Comparison of ENCODE assay signal across 14 mouse cellular contexts in the genomic region with DNA sequence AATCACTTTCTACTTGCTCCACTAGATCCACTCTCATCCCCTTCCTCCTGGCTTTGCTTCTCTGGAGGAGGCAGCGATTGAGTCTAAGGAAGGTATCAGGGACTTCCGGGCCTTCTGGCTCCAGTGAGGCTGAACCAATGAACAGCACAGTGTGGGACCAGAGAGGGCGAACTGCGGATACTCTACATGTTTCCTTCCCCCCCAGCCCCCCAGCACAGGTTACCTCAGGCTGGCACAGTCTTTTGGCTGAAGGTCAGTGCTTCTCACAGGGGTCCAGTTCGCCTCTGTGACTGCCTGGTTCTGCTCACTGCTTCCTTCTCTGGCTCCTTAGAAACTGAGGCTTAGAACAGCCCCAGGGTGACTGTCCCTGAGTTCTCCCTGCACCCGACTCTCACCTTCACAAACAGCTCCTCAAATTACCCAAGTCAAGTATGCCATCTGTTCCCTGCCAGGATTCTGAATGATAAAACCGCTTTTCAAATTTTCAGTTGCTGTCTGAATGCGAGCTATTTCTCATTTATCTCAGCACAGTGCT.
DNase-seq lines count a peak whose midpoint lies in the region; ATAC-seq and TF ChIP-seq lines count a peak whose summit lies in the region.
"Had no signal": no experiment of that assay in that cellular context is flagged by ENCODE, and none has a peak within 500 bp of the region (broad histone marks: within the 10 kb centered on the region; RNA-seq: fewer than 3 reads in every experiment).

No protein-coding gene starts in this region.

- H3K4me2 ChIP-seq in embryonic facial prominence, embryonic 12.5 days (replicated peaks): no peak overlapping the region
- 0 out of 2 replicates have a peak overlapping the region, but pooled peaks have one; percentile 7 for H3K4me2 ChIP-seq in heart, embryonic 14.5 days (ENCODE audit: low read length)
- no peak overlapping the region for H3K4me2 ChIP-seq in limb, embryonic 12.5 days
- peak overlapping the region; percentile 54 for H3K4me2 ChIP-seq in intestine, postnatal 0 days (replicated peaks; ENCODE audit: low read depth)
- H3K4me2 ChIP-seq: liver, embryonic 11.5 days; lung, embryonic 15.5 days had no signal

- no peaks in the 10 kb centered on the region for H3K36me3 ChIP-seq in embryonic facial prominence, embryonic 12.5 days
- no peaks in the 10 kb centered on the region for H3K36me3 ChIP-seq in embryonic facial prominence, embryonic 10.5 days (replicated peaks)
- H3K36me3 ChIP-seq in heart, embryonic 14.5 days (ENCODE audit: control insufficient read depth, insufficient read depth, low read length): no peaks in the 10 kb centered on the region
- no peaks in the 10 kb centered on the region for H3K36me3 ChIP-seq in limb, embryonic 12.5 days
- H3K36me3 ChIP-seq in limb, embryonic 10.5 days: no peaks in the 10 kb centered on the region
- no peaks in the 10 kb centered on the region for H3K36me3 ChIP-seq in intestine, postnatal 0 days (ENCODE audit: control insufficient read depth, insufficient read depth)
- H3K36me3 ChIP-seq: lung, embryonic 15.5 days had no signal

- peaks cover 2% of the 10 kb centered on the region; the same call in 1 of the 2 replicates for H3K27me3 ChIP-seq in embryonic facial prominence, embryonic 12.5 days
- H3K27me3 ChIP-seq in embryonic facial prominence, embryonic 10.5 days (replicated peaks; ENCODE audit: low read depth, poor library complexity, severe bottlenecking): peaks cover 8% of the 10 kb centered on the region
- no peaks in the 10 kb centered on the region for H3K27me3 ChIP-seq in heart, embryonic 14.5 days (ENCODE audit: control insufficient read depth, insufficient read depth, low read length)
- H3K27me3 ChIP-seq in limb, embryonic 12.5 days: peaks cover 12% of the 10 kb centered on the region
- peaks cover 3% of the 10 kb centered on the region; the same call in 1 of the 2 replicates for H3K27me3 ChIP-seq in limb, embryonic 10.5 days (ENCODE audit: low read depth, poor library complexity, severe bottlenecking)
- no peaks in the 10 kb centered on the region for H3K27me3 ChIP-seq in intestine, postnatal 0 days (replicated peaks; ENCODE audit: control insufficient read depth, insufficient read depth, low read length)

- H3K9ac ChIP-seq in embryonic facial prominence, embryonic 12.5 days: no peak overlapping the region
- peak overlapping the region; percentile 28; the same call in 1 of the 2 replicates for H3K9ac ChIP-seq in heart, embryonic 14.5 days (ENCODE audit: low read length)
- H3K9ac ChIP-seq in limb, embryonic 12.5 days (replicated peaks): no peak overlapping the region
- H3K9ac ChIP-seq in intestine, postnatal 0 days (ENCODE audit: low read depth, low read length): peak overlapping the region; percentile 48
- H3K9ac ChIP-seq: lung, embryonic 15.5 days had no signal

- no peak for TF ChIP-seq CTCF in intestine, postnatal 0 days (IDR thresholded peaks at IDR 0.05; ENCODE audit: low read depth)

- H3K9me3 ChIP-seq in embryonic facial prominence, embryonic 12.5 days: no peaks in the 10 kb centered on the region
- H3K9me3 ChIP-seq in embryonic facial prominence, embryonic 10.5 days: no peaks in the 10 kb centered on the region
- H3K9me3 ChIP-seq in heart, embryonic 14.5 days (ENCODE audit: control insufficient read depth, low read length): no peaks in the 10 kb centered on the region
- H3K9me3 ChIP-seq in limb, embryonic 12.5 days: no peaks in the 10 kb centered on the region
- no peaks in the 10 kb centered on the region for H3K9me3 ChIP-seq in limb, embryonic 10.5 days (replicated peaks)
- no peaks in the 10 kb centered on the region for H3K9me3 ChIP-seq in intestine, postnatal 0 days (ENCODE audit: control insufficient read depth)
- H3K9me3 ChIP-seq: lung, embryonic 15.5 days had no signal

- no peak for DNase-seq in embryonic facial prominence, embryonic 10.5 days (ENCODE audit: low spot score)
- no peak for DNase-seq in heart, adult 18-20 months
- DNase-seq in limb, embryonic 10.5 days (ENCODE audit: low spot score): no peak
- no peak for DNase-seq in spleen, postnatal 14 days (ENCODE audit: low spot score in 2 of 2)
- DNase-seq: B cell, adult 2 months; kidney, adult 8-10 months; layer of hippocampus, adult 9-11 months; thymus, adult 18-20 months had no signal

- H3K4me3 ChIP-seq in embryonic facial prominence, embryonic 12.5 days: no peak overlapping the region
- H3K4me3 ChIP-seq in embryonic facial prominence, embryonic 10.5 days: no peak overlapping the region
- H3K4me3 ChIP-seq in heart, embryonic 14.5 days (ENCODE audit: control insufficient read depth in 1 of 2, insufficient read depth in 1 of 2, low read depth in 1 of 2, low read length in 2 of 2): no peak overlapping the region
- H3K4me3 ChIP-seq in limb, embryonic 12.5 days (replicated peaks): no peak overlapping the region
- H3K4me3 ChIP-seq in limb, embryonic 10.5 days: no peak overlapping the region
- H3K4me3 ChIP-seq in intestine, postnatal 0 days (ENCODE audit: low read depth, low read length): no peak overlapping the region
- H3K4me3 ChIP-seq: lung, embryonic 15.5 days had no signal

- H3K4me1 ChIP-seq in embryonic facial prominence, embryonic 12.5 days: no peaks in the 10 kb centered on the region
- H3K4me1 ChIP-seq in embryonic facial prominence, embryonic 10.5 days: peaks cover 9% of the 10 kb centered on the region
- H3K4me1 ChIP-seq in heart, embryonic 14.5 days (ENCODE audit: control insufficient read depth in 2 of 2, insufficient read depth in 2 of 2, low read length in 2 of 2): peaks cover 8 to 15% of the 10 kb centered on the region in 2 experiments; a peak in 3 of 4 replicates
- peaks cover 10% of the 10 kb centered on the region; the same call in 1 of the 2 replicates for H3K4me1 ChIP-seq in limb, embryonic 12.5 days (replicated peaks)
- peaks cover 8% of the 10 kb centered on the region for H3K4me1 ChIP-seq in limb, embryonic 10.5 days
- H3K4me1 ChIP-seq in intestine, postnatal 0 days (replicated peaks; ENCODE audit: control insufficient read depth, insufficient read depth, low read length): peaks cover 16% of the 10 kb centered on the region
- H3K4me1 ChIP-seq: lung, embryonic 15.5 days had no signal

- peak; percentile 47; the same call in 1 of the 2 replicates for ATAC-seq in embryonic facial prominence, embryonic 12.5 days (ENCODE audit: insufficient number of reproducible peaks, insufficient read depth, low FRiP score, low TSS enrichment)
- ATAC-seq in heart, embryonic 14.5 days (ENCODE audit: insufficient number of reproducible peaks, insufficient read depth, low FRiP score, low read depth): no peak
- ATAC-seq in limb, embryonic 12.5 days (ENCODE audit: insufficient number of reproducible peaks, insufficient read depth, low FRiP score, low TSS enrichment, low read depth): no peak
- peak; percentile 32 for ATAC-seq in intestine, postnatal 0 days

- H3K27ac ChIP-seq in embryonic facial prominence, embryonic 12.5 days: no peak overlapping the region
- H3K27ac ChIP-seq in embryonic facial prominence, embryonic 10.5 days (replicated peaks): no peak overlapping the region
- peak overlapping the region in 1 of 2 experiments; percentile 2; a peak in 1 of 4 replicates for H3K27ac ChIP-seq in heart, embryonic 14.5 days (replicated peaks in 1 of 2; ENCODE audit: control insufficient read depth in 1 of 2, insufficient read depth in 1 of 2, low read depth in 2 of 2, low read length in 2 of 2)
- 0 out of 2 replicates have a peak overlapping the region, but pooled peaks have one; percentile 1 for H3K27ac ChIP-seq in limb, embryonic 12.5 days
- H3K27ac ChIP-seq in limb, embryonic 10.5 days: no peak overlapping the region
- H3K27ac ChIP-seq in intestine, postnatal 0 days (ENCODE audit: low read depth, low read length): peak overlapping the region; percentile 98
- H3K27ac ChIP-seq: lung, embryonic 15.5 days had no signal

- 40% methylated on average over 8 of the region's 8 CpGs for WGBS in embryonic facial prominence, embryonic 12.5 days
- 50% methylated on average over 8 of the region's 8 CpGs for WGBS in embryonic facial prominence, embryonic 10.5 days
- WGBS in heart, embryonic 14.5 days: 44% methylated on average over 8 of the region's 8 CpGs
- 55% methylated on average over 8 of the region's 8 CpGs for WGBS in limb, embryonic 12.5 days
- 58% methylated on average over 8 of the region's 8 CpGs for WGBS in limb, embryonic 10.5 days
- WGBS in intestine, postnatal 0 days: 36% methylated on average over 8 of the region's 8 CpGs

Comparison
In these comparisons a context has a peak if more than half of its experiments do, and no peak if none do; other contexts are left out.
1. H3K27ac ChIP-seq: peak in limb, embryonic 12.5 days (single experiment) and intestine, postnatal 0 days (single experiment); none in embryonic facial prominence, embryonic 12.5 days (single experiment), embryonic facial prominence, embryonic 10.5 days (single experiment) and limb, embryonic 10.5 days (single experiment).
2. ATAC-seq: peak in embryonic facial prominence, embryonic 12.5 days (single experiment) and intestine, postnatal 0 days (single experiment); none in heart, embryonic 14.5 days (single experiment) and limb, embryonic 12.5 days (single experiment).
3. H3K4me2 ChIP-seq: peak in heart, embryonic 14.5 days (single experiment) and intestine, postnatal 0 days (single experiment); none in embryonic facial prominence, embryonic 12.5 days (single experiment) and limb, embryonic 12.5 days (single experiment).
4. H3K9ac ChIP-seq: peak in heart, embryonic 14.5 days (single experiment) and intestine, postnatal 0 days (single experiment); none in embryonic facial prominence, embryonic 12.5 days (single experiment) and limb, embryonic 12.5 days (single experiment).